Mouse (Mus musculus) heart, adult 2 months (tissue): Measurements from ENCODE around the gene Insm1.

ENCODE experiments used
- EP300 ChIP-seq: fragments of 200-500 bp; IDR thresholded peaks from 2 replicates; pipeline ENCODE4 v1.6.1; 2011; ENCODE audit warnings: low read depth, low read length, control low read depth; ENCODE audit not compliant: insufficient read depth
- POLR2A ChIP-seq: fragments of 200-500 bp; IDR thresholded peaks from 2 replicates; pipeline ENCODE4 v1.6.1; 2011; ENCODE audit warnings: mild to moderate bottlenecking, low read depth, low read length, control low read depth; ENCODE audit not compliant: insufficient read depth

DNA sequence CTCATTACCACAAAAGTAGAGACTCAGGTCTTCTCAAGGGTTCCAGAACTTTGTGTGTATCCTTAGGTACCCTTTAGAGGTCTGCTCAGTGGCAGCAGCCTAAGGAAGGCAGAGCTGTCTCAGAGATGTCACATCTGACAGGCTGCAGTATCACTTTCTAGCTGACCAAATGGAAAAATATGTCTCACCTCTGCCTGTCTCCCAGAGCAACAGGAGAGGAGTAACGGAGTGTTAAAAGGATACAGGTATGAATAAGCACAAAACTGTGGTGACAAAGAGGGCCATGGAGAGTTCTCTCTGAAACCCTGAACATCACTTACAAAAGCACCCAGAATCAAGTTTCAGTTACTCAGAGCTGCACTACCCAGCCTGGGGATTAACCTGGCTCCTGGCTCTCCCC is 32.7 kb downstream of the Insm1 start:
- TF ChIP-seq EP300 (no peak), POLR2A (no peak)
